13 mouse cellular contexts compared by ENCODE assay signal in the genomic region with DNA sequence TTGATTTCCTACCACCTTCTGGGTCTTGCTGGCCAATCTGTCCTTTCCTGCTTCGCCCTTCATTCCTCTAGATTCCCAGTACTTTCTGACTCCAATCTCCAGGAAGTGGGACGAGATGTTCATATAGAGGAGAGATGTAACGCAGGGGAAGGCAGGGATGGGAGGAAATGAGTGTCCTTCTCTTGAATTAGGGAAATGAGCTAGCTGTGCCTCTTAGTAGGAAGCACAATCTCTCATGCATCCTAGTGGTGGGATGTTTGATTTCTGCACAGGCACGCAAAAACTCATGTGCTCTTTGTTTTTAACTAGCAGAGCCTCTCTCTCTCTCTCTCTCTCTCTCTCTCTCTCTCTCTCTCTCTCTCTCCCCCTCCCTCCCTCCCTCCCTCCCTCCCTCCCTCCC.
A peak's percentile ranks its signal among the peaks of the same experiment; 100 is the strongest.
DNase-seq lines count a peak whose midpoint lies in the region; ATAC-seq and TF ChIP-seq lines count a peak whose summit lies in the region.
"Had no signal": no experiment of that assay in that cellular context is flagged by ENCODE, and none has a peak within 500 bp of the region (broad histone marks: within the 10 kb centered on the region; RNA-seq: fewer than 3 reads in every experiment).

No protein-coding gene starts in this region.

- TF ChIP-seq POLR2A in cerebellum, adult 2 months (IDR thresholded peaks at IDR 0.05; ENCODE audit: borderline replicate concordance, insufficient read depth, low read length): no peak

- no peaks in the 10 kb centered on the region for H3K9me3 ChIP-seq in kidney, postnatal 0 days (replicated peaks; ENCODE audit: low read length)
- H3K9me3 ChIP-seq in forebrain, embryonic 14.5 days (replicated peaks; ENCODE audit: control insufficient read depth, low read length): no peaks in the 10 kb centered on the region
- H3K9me3 ChIP-seq in hindbrain, embryonic 16.5 days (ENCODE audit: control insufficient read depth, low read length): no peaks in the 10 kb centered on the region
- no peaks in the 10 kb centered on the region for H3K9me3 ChIP-seq in neural tube, embryonic 15.5 days (replicated peaks)
- H3K9me3 ChIP-seq: kidney, embryonic 15.5 days had no signal

- H3K4me2 ChIP-seq in kidney, postnatal 0 days (ENCODE audit: low read length): no peak overlapping the region
- H3K4me2 ChIP-seq in forebrain, embryonic 14.5 days (ENCODE audit: low read length): no peak overlapping the region
- no peak overlapping the region for H3K4me2 ChIP-seq in hindbrain, embryonic 16.5 days (ENCODE audit: low read length)
- no peak overlapping the region for H3K4me2 ChIP-seq in neural tube, embryonic 15.5 days

- no peak overlapping the region for H3K9ac ChIP-seq in kidney, postnatal 0 days (ENCODE audit: low read depth, low read length)
- no peak overlapping the region for H3K9ac ChIP-seq in forebrain, embryonic 14.5 days (ENCODE audit: low read length)
- 0 out of 2 replicates have a peak overlapping the region, but pooled peaks have one; percentile 11 for H3K9ac ChIP-seq in hindbrain, embryonic 16.5 days (ENCODE audit: low read depth, low read length)
- H3K9ac ChIP-seq in neural tube, embryonic 15.5 days (replicated peaks): no peak overlapping the region
- H3K9ac ChIP-seq: kidney, embryonic 15.5 days had no signal

- no peaks in the 10 kb centered on the region for H3K36me3 ChIP-seq in kidney, postnatal 0 days (ENCODE audit: insufficient read depth, low read length)
- H3K36me3 ChIP-seq in forebrain, embryonic 14.5 days (ENCODE audit: control insufficient read depth, insufficient read depth, low read length): no peaks in the 10 kb centered on the region
- H3K36me3 ChIP-seq in hindbrain, embryonic 16.5 days (ENCODE audit: control insufficient read depth, insufficient read depth, low read length): no peaks in the 10 kb centered on the region
- H3K36me3 ChIP-seq in neural tube, embryonic 15.5 days: no peaks in the 10 kb centered on the region
- H3K36me3 ChIP-seq: G1E; kidney, embryonic 15.5 days had no signal

- no peaks in the 10 kb centered on the region for H3K4me1 ChIP-seq in kidney, postnatal 0 days (replicated peaks; ENCODE audit: insufficient read depth, low read length)
- H3K4me1 ChIP-seq in forebrain, embryonic 14.5 days (ENCODE audit: control insufficient read depth, insufficient read depth, low read length): peaks cover 9% of the 10 kb centered on the region
- peaks cover 10% of the 10 kb centered on the region for H3K4me1 ChIP-seq in hindbrain, embryonic 16.5 days (ENCODE audit: control insufficient read depth, insufficient read depth, low read depth, low read length)
- peaks cover 41% of the 10 kb centered on the region for H3K4me1 ChIP-seq in neural tube, embryonic 15.5 days
- H3K4me1 ChIP-seq in cerebellum, adult 2 months (ENCODE audit: control insufficient read depth, insufficient read depth, low read length): no peaks in the 10 kb centered on the region
- H3K4me1 ChIP-seq: megakaryocyte, embryonic 14.5 days had no signal

- no peak for ATAC-seq in kidney, postnatal 0 days (replicated peaks; ENCODE audit: low FRiP score, low read depth)
- ATAC-seq in forebrain, embryonic 14.5 days: no peak
- no peak for ATAC-seq in hindbrain, embryonic 16.5 days
- no peak for ATAC-seq in neural tube, embryonic 15.5 days (ENCODE audit: low FRiP score)

- TF ChIP-seq CTCF in kidney, postnatal 0 days (IDR thresholded peaks at IDR 0.05; ENCODE audit: low read depth): peak; percentile 19; the same call in 1 of the 2 replicates
- TF ChIP-seq CTCF in layer of hippocampus, adult 2 months (conservative IDR thresholded peaks at IDR 0.05): no peak
- no peak for TF ChIP-seq CTCF in cerebellum, adult 2 months (IDR thresholded peaks at IDR 0.05; ENCODE audit: borderline replicate concordance, insufficient read depth, low read depth, low read length)

- 67% methylated on average over 4 of the region's 4 CpGs for WGBS in kidney, postnatal 0 days
- WGBS in forebrain, embryonic 14.5 days: 50% methylated on average over 4 of the region's 4 CpGs
- WGBS in hindbrain, embryonic 16.5 days: 40% methylated on average over 4 of the region's 4 CpGs
- WGBS in neural tube, embryonic 15.5 days: 37% methylated on average over 4 of the region's 4 CpGs
- 57% methylated on average over 4 of the region's 4 CpGs for WGBS in cerebellum, adult 2 months

- H3K27ac ChIP-seq in kidney, postnatal 0 days: no peak overlapping the region
- H3K27ac ChIP-seq in forebrain, embryonic 14.5 days (ENCODE audit: low read depth, low read length): peak overlapping the region; percentile 33; the same call in 1 of the 2 replicates
- 0 out of 2 replicates have a peak overlapping the region, but pooled peaks have one; percentile 20 for H3K27ac ChIP-seq in hindbrain, embryonic 16.5 days (ENCODE audit: low read depth, low read length)
- peak overlapping the region; percentile 48; the same call in 1 of the 2 replicates for H3K27ac ChIP-seq in neural tube, embryonic 15.5 days (replicated peaks)
- no peak overlapping the region for H3K27ac ChIP-seq in layer of hippocampus, adult 2 months
- no peak overlapping the region for H3K27ac ChIP-seq in cerebellum, adult 2 months (ENCODE audit: insufficient read depth, low read length)
- H3K27ac ChIP-seq: kidney, embryonic 15.5 days had no signal

- DNase-seq in kidney, postnatal 0 days (ENCODE audit: low spot score): peak; percentile 31
- DNase-seq in kidney, postnatal 10 days: no peak
- peak; percentile 58 for DNase-seq in forebrain, embryonic 14.5 days (ENCODE audit: low spot score)
- DNase-seq in layer of hippocampus, adult 2 months (ENCODE audit: low spot score in 2 of 2): no peak
- DNase-seq in lung, postnatal 10 days: no peak
- DNase-seq in cerebellum, adult 2 months: no peak
- DNase-seq: adrenal gland, postnatal 25 days; thymus, adult 2 months had no signal

- no peak overlapping the region for H3K4me3 ChIP-seq in kidney, postnatal 0 days (replicated peaks; ENCODE audit: low read depth, low read length)
- H3K4me3 ChIP-seq in forebrain, embryonic 14.5 days (ENCODE audit: low read depth, low read length): no peak overlapping the region
- H3K4me3 ChIP-seq in hindbrain, embryonic 16.5 days (ENCODE audit: low read length): no peak overlapping the region
- no peak overlapping the region for H3K4me3 ChIP-seq in neural tube, embryonic 15.5 days (replicated peaks)
- no peak overlapping the region for H3K4me3 ChIP-seq in layer of hippocampus, adult 2 months
- H3K4me3 ChIP-seq in cerebellum, adult 2 months (replicated peaks; ENCODE audit: insufficient read depth, low read depth, low read length): no peak overlapping the region
- H3K4me3 ChIP-seq: megakaryocyte, embryonic 14.5 days had no signal

- no peaks in the 10 kb centered on the region for H3K27me3 ChIP-seq in kidney, postnatal 0 days (ENCODE audit: insufficient read depth, low read length)
- no peaks in the 10 kb centered on the region for H3K27me3 ChIP-seq in forebrain, embryonic 14.5 days (replicated peaks; ENCODE audit: control insufficient read depth, insufficient read depth, low read length)
- H3K27me3 ChIP-seq in hindbrain, embryonic 16.5 days (replicated peaks; ENCODE audit: control insufficient read depth, insufficient read depth, low read length): no peaks in the 10 kb centered on the region
- no peaks in the 10 kb centered on the region for H3K27me3 ChIP-seq in neural tube, embryonic 15.5 days (replicated peaks)
- H3K27me3 ChIP-seq in cerebellum, adult 2 months (ENCODE audit: control insufficient read depth, insufficient read depth, low read length): no peaks in the 10 kb centered on the region; the same call in 1 of the 2 replicates
- H3K27me3 ChIP-seq: kidney, embryonic 15.5 days; megakaryocyte, embryonic 14.5 days had no signal

Comparison
In these comparisons a context has a peak if more than half of its experiments do, and no peak if none do; other contexts are left out.
1. DNase-seq: peak in kidney, postnatal 0 days (single experiment) and forebrain, embryonic 14.5 days (single experiment); none in kidney, postnatal 10 days (single experiment), layer of hippocampus, adult 2 months (0 of 2), lung, postnatal 10 days (single experiment) and cerebellum, adult 2 months (0 of 2).
2. H3K27ac ChIP-seq: peak in forebrain, embryonic 14.5 days (single experiment), hindbrain, embryonic 16.5 days (single experiment) and neural tube, embryonic 15.5 days (single experiment); none in kidney, postnatal 0 days (single experiment), layer of hippocampus, adult 2 months (single experiment) and cerebellum, adult 2 months (single experiment).